Mouse (Mus musculus) v-Abl transformed pro-B cells (cell line): ENCODE measurements at regions not wholly inside any gene's neighbourhood (a gene's known extent, or its start where the extent isn't known, plus 50 kb on each side); places are given as distances from the start of the nearest gene placed in this dataset.
"Not testable (repeated sequence)": the region's sequence is repeated elsewhere in the genome, so short reads cannot be mapped to it uniquely, and the experiment has no call there.

Experiments
- in situ Hi-C, 2 experiments: fragments of 400-800 bp; cut with MboI; formaldehyde crosslinking; loops; one replicate each; pipeline ENCODE4 v1.15.1; 2025; ENCODE audit not compliant: unreplicated experiment in 2 of 2

DNA sequence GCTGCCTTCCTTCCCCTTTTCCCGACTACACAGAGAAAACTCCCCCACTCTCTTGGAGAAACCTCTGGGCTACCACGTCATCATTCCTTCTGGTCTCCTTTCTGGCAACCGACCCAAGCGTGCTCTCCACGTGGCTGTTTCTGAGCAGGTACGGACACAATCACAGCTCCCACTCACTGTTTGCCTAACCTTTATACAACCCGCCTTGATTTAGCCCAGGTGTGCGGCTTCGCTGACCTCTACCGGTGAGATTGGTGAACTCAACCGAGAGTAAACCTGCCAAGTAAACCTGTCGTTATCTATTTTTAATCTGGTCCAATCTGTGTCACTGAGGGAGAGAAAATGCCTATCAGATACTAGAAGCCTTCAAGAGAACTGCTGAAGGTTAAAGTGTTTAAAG is 142.7 kb upstream of the Gnai1 start:
- in situ Hi-C loops: no loop called here

DNA sequence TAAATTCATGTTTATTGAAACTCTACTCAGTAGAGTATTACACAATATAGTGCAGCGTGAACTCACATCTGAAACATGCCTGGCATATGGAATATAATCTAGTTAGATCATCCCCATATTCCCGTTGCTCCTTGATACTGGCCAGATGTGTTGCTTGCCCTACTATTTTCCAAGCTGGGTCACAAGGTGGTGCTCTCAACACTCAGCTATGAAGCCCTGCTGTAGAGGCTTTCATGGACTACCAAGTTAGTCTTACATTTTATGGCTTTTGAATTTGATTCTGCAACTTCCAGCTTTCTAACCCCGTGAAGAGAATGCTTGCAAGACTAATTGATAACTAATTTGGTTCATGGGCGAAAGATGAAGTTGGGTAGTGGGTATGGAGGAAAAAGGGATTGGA is 134.2 kb upstream of the Gnai1 start:
- in situ Hi-C loops: no loop called here

DNA sequence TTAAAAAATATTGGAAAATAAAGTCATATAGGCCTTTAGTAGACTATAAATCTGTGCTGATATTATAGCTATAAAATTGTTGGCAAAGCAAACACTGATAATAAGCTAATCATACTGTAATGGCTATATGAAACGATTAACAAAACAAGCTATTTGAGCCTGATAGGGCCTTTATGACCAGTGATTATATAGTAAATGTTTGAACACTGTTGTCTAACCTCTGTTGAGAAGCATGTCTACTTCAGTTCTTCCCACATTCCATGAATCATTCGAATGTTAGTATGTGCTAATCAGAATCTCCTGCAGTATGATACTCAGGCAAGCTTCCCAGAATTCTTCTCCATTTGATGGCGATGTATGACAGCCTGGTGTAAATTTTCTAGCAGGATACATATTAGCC is 129.6 kb upstream of the Gnai1 start:
- in situ Hi-C loops: no loop called here

DNA sequence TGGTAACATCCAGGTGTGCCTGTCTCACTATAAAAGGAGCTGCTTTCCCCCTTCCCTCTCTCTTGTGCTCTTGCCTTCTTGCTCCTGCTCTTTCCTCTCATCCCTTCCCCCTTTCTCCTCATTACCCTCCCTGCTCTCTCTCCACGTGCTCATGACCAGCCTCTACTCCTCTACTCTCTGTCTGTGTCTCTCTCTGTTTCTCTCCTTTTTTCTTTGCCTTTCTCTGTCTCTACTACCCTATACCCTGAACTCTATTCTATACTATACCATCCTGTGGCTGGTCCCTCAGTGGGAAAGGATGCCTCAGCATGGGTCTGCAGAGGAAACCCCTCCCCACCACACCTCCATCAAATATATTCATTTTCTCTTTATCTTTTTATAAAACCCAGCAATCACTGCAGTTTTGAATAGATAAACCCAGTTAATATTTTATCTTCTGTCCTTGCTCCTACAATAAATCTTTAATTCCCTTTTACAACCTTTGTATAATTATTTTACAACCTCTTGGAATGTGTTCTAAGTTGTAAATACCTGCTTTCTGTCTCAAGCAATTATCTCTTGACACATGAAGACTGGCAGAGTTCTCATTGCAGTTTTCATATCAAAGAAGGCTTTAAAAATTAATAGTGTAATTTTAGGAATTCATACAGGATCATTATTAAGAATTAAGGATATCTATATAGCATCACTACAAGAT is 127.1 kb upstream of the Gnai1 start:
- in situ Hi-C loops: no loop called here

DNA sequence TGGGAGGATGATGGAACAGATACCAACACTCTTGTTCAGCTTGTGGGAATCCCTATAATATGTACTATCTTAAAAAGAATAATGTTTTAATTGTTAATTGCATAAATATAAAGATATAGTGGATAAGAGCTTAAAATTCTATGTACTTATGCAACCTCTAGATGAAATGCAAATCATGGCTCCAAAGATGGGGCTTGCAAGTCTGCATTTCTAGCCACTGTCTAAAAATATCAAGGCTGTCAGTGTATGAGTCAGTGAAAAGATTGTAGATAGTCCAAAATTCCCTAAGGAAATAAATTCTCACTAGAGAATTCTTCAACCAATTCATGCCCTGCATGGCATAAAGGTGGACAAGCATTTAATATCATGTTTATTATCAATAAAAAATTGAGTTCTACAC is 124.2 kb upstream of the Gnai1 start:
- in situ Hi-C loops: no loop called here

DNA sequence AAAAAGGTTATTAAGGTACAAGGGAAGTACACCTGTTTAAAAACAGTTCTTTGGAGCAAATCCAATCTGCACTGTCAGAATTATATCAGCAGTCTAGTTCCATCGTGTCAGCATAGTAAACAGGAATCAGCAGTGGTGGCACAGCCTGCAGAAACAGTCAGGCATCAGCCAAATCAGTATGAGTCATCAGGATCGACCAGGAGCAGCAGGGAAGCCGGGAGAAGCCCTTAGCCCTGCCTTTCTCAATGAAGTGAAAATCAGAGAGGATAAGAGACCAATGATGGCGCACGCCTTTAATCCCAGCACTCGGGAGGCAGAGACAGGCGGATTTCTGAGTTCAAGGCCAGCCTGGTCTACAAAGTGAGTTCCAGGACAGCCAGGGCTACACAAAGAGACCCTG is 118.3 kb upstream of the Gnai1 start:
- in situ Hi-C loops: no loop called here

DNA sequence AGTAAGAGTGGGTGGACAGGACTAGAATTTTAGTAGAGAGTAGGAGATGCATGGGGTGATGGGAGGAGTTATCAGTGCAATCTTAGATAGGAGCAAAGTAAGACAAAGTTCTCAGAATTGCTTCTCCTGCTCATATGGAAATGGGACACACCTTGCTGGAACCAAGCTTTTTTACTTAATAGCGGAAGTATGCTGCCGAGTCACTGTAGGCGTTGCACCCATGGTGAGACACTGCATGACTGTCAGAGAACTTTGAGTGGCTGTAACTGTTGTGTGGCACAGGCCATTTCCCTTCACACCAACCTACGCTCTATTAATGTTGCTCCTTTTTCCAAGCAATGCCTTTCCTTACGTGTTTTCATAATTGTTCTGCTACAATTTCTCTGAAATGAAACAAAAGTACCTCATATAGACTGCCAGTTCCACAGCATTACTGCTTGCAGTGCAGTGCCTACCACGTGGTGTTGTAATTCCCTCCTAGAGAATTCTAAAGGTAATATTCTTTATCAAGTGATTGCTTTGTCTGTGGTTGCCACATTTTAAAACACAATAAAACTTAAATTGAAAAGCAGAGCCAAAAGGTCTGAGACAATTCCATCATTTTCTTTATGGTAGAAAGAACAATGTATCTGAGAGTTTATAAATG is 117.3 kb upstream of the Gnai1 start:
- in situ Hi-C loops: no loop called here

DNA sequence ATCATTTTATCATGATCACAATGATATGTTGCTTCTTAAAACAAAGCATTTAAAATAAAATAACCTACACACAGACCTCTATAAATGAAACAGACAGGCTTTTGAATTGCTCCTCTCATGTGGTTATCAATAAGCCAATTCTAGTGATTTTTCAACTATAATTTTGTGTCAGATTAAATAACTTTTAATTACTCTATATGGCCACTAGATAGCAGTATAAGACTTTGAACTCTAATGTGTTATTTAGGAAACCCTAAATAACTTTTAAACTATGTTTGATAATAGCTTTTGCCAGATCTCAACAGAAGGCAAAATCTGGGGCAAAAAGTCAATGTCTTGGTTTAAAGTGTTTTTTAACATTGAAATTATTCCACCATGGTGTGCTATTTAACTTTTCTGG is 112.0 kb upstream of the Gnai1 start:
- in situ Hi-C loops: loop anchor here (5.0 kb wide), 1 partner anchor 925 kb away; no protein-coding TSS in a partner anchor

DNA sequence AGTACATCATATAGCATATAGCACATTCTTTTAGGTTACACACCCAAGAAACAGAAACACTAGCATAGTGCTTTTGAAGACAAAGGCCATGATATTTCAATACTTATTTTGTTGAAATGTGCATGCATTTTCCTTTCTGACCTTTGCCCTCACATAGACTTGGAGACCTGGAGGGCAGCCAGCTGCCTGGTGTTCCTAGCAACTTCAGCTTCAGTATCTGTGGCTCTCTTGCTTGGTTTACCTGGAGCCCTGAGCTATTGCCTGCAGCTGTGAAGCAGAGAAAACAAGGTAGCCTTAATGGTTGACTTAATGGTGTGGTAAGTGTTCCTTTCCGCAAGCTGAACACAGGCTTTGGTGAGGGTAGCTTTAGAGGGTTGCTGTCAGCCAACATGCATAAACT is 97.6 kb upstream of the Gnai1 start:
- in situ Hi-C loops: no loop called here

DNA sequence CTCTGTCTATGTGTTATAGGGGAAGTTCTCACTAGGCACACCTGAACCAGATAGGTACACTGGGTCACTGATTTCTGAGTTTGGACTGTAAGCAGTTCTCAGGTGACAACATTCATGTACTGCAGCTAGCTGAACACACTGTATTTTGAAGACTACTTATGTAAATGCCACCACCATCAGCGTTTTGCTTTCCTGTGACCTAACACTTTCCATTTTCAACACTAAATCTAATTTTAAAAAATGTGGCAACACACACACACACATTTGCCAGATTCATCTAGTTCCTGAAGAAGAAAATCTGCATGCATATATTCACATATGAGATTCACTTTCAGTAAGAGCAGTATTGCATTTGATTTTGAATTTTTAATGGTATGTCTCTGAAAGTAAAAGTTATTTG is 96.0 kb upstream of the Gnai1 start:
- in situ Hi-C loops: no loop called here

DNA sequence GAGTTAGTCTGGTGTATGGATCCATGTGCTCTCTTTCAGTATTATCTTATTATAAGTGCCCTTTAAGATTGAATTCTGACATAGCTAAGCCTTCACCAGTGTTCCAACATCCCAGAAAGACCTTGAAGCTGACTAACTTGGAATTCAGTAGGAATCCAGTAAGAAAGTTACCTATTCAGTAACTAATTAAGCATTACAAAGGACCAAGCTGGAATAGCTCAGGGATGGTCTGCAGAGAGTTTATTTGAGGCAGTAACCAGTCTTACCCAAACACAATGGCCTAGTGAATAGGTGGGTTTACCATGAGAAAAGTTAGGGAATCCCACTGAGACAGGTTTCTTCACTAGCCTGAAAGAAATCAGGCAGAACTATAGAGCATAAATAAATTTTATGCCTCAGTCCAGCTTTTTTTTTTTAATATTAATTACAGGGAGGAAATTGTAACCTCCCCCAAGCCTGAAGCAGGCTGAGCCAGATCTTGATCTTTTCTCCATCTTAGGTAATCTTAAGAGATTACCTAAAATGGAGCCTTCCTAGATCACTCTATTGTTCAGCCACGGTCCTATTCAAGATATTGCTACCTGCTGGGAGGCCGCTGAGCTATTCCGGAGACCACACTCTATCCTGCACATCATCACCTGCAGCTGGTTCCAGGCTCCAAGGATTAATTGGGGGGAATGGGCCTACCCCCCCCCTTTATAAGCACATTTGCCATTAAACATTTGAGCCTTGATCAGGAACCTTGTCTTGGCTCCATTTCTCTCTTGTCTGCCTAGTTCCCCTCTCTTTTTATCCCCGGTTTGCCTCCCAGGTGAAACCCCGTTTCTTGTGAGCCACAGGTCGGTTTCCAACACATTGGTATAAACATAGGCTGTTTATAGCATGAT is 93.0 kb upstream of the Gnai1 start:
- in situ Hi-C loops: not testable (repeated sequence)

DNA sequence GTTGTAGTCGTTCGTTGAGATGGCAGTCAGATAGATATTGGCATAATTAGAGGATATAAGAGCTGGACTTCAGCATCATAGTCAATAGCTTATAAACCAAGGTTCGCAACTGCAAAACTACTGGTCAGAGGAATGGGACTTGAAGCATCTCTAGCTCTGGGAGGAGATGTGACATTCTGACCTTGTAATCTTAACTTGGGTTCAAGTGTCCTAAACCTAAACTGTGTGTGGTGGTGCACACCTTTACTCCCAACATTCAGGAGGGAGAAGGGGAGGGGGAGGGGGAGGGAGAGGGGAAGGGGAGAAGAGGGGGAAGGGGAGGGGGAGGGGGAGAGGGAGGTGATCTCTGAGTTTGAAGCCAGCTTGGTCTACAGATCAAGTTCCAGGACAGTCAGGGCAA is 89.1 kb upstream of the Gnai1 start:
- in situ Hi-C loops: loop anchor here (5.0 to 10.0 kb wide), 7 partner anchors 362 to 1514 kb away; no protein-coding TSS in a partner anchor

DNA sequence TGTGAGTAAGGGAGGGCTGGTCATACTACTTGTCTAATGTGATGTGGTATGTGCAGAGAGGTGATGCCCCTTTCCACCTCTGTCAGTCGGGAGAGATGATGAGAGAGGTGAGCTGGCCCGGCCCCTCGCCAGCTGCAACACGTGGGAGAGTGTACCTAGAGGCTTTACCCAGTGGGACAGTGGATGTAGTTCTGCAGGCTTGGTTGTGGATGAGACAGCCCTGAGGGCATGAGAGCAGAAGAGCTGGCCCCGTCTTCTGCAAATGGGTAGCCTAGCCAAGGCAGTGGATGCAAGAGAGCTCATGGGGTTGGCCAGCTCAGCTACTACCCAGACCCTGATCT is 88.1 kb upstream of the Gnai1 start:
- in situ Hi-C loops: loop anchor here (5.0 to 10.0 kb wide), 7 partner anchors 361 to 1513 kb away; no protein-coding TSS in a partner anchor

DNA sequence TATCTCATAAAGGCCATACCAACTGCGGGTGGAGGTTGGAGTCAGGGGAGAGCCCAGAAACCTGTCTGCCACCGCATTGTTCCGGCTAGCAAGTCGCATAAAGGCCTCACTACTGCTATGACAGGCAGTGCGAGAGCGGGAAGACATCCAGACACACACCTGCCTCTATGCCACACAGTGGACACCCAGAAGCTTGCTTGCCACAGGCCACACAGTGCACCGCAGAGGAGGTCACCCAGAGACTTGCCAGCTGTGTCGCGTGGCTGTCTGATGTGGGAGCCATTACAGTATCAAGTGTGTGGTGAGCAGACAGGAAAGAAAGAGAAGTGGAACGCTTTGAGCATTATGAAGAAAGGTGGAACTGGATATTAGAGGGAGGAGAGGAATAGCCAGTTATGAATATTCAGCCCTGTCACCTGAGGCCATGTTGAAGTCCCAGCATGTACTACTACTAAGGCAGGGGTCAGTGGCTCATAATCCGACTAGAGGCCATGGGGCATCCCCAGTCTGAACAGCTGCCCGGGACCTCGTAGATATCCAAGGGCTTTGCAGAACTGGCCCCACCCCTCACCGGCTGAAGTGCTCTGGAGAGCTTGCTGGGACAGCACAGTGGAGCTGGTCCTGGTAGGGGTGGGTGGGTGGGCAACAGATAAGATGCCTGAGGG is 87.6 kb upstream of the Gnai1 start:
- in situ Hi-C loops: loop anchor here (5.0 to 10.0 kb wide), 7 partner anchors 360 to 1513 kb away; no protein-coding TSS in a partner anchor

DNA sequence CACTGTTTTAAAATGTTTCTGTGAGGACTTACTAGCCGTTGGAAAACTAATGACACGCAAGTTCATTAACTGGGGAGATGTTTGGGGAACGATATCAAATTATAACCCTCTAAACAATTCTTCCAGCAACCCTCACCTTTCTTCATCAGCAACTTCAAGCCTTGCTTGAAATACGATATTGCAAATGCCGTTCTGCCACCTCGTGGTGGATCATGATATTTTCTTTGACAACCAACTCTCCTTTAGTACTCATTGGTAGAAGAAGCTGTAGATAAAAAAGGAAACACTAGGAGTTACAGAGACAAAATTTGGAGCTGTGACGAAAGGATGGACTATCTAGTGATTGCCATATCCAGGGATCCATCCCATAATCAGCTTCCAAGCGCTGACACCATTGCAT is 85.8 kb upstream of the Gnai1 start:
- in situ Hi-C loops: loop anchor here (5.0 to 10.0 kb wide), 7 partner anchors 359 to 1511 kb away; no protein-coding TSS in a partner anchor

DNA sequence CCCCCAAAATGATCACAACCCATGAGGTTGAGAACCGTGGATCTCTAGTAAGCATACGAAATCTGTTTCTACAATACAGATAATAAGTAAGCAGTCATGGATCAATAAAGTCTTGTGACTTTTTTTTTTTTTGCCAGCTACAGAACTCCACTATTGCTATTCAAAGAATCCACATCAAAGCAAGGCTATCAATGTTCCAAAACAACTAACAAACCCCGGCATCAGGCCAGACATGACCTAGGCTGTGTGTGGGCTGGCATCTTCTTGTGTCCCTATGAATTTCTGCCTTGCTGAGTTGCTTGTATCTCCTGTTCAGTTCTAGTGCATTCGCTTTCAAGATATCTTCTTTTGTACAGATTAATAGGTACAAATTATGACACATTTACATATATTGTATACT is 79.8 kb upstream of the Gnai1 start:
- in situ Hi-C loops: loop anchor here (10.0 kb wide), 3 partner anchors 615 to 1505 kb away; no protein-coding TSS in a partner anchor

DNA sequence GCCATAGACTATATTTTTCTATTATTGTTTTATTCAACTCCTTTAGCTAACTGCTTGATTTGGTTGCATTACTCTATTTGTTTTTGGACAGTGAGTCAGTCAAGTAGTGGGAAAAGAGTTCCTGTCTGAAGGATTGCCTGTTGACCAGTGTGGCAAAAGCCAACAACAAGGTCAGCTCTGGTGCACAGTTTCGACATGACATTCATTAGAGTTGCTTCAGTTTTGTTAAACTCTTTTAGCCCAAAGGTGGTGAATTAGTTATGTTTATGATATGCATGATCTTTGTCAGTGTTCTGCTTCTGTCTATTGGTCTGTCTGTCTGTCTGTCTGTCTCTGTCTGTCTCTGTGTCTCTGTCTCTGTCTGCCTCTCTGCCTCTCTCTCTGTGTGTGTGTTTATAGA is 79.1 kb upstream of the Gnai1 start:
- in situ Hi-C loops: no loop called here

DNA sequence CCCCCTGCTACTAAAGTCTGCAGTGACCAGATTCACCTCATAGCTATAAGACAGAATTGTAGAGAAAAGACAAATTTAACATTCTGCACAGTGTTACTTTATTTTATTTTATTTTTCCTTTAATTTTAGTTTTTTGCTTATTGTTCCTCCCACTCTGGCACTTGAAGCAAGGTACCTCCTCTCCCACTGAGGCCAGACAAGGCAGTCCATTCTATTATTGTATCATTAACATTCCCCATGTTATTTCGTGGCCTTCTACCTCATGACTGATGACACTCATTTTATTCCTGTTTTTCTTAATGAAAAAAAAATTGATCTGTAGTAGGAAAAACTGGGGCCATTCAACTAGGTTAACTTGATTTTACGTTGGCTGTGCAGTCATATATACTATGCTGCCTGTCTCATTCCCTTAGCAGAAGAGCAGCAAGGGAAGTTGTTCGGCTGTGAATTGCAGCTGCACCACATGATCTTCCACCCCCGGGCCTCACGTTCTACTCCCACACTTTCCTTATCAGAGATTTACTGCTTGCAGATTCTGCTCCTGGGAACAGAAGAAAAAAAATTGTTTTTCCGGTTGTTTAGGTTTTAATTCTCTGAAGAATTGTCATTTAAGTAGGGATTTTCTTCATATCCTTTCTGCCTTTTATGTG is 76.1 kb upstream of the Gnai1 start:
- in situ Hi-C loops: no loop called here

DNA sequence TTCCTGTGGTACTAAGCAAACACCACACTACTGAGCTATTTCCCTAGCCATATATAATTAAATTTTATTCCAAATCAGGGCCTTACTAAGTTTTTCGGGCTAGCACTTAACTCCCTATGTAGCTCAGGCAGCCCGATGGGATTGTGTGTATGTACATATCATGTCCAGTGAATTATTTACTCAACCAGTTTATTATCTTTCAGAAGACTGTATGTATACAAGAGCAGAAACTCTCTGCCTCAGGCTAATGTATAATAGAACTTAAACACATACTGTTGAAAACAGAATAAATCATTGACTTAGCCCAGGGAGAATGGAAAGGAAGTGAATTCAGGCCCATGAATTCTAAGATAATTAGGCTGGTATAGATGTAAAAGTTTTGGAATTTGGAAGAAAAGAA is 74.1 kb upstream of the Gnai1 start:
- in situ Hi-C loops: no loop called here

DNA sequence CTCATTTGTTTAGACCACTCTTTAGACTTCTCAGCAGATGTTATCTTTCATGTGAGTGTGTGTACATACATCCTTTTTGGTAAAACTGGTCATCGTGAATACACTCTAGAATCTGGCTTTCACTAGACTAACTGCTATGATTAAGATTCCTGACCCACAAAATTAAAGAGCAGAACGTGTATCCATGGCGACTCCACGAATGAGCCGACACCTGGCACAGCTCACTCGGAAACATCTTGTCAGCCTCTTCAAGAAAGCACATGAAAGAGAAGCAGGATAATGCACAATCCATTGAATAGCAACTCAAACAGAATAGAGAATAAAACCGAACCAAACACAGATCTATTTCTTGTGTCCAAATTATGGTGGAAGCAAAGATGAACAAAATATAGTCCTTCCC is 73.1 kb upstream of the Gnai1 start:
- in situ Hi-C loops: no loop called here
